Mouse (Mus musculus) R1 (cell line): ENCODE measurements around the gene Khdc1b.
"Not testable (repeated sequence)": the region's sequence is repeated elsewhere in the genome, so short reads cannot be mapped to it uniquely, and the experiment has no call there.

Source experiments
- DNase-seq: peaks from one replicate; pipeline ENCODE4 v3.0.0-alpha.2; 2018; ENCODE audit warnings: low read depth, low spot score

Gene Khdc1b

GRCm38 (mm10) chr1:21383256-21383655, at the start of gene Khdc1b:
TSS of gene Khdc1b (plus strand) at chr1:21383556.
- DNase-seq: no peak

- no peak for DNase-seq
Observed at GRCm38 (mm10) chr1:21335836-21336235, 47.5 kb upstream of the Khdc1b start.

GRCm38 (mm10) chr1:21340745-21341144, 42.6 kb upstream of the Khdc1b start:
- no peak for DNase-seq

GRCm38 (mm10) chr1:21344253-21344652, 39.1 kb upstream of the Khdc1b start:
- DNase-seq: peak; percentile 73

GRCm38 (mm10) chr1:21344752-21345151, 38.6 kb upstream of the Khdc1b start:
- peak; percentile 20 for DNase-seq

- no peak for DNase-seq
Observed at GRCm38 (mm10) chr1:21349341-21349740, 34.0 kb upstream of the Khdc1b start, which contains the start of gene Khdc1a. TSS of gene Khdc1a (plus strand) at chr1:21349641.

- DNase-seq: not testable (repeated sequence)
Observed at GRCm38 (mm10) chr1:21368031-21368430, 15.3 kb upstream of the Khdc1b start, which contains the start of gene Khdc1c. TSS of gene Khdc1c (plus strand) at chr1:21368331.

- no peak for DNase-seq
Observed at GRCm38 (mm10) chr1:21391138-21391671, 7.8 kb downstream of the Khdc1b start.

- DNase-seq: peak; percentile 17
Observed at GRCm38 (mm10) chr1:21402804-21403203, 19.4 kb downstream of the Khdc1b start.

GRCm38 (mm10) chr1:21407266-21407665, 23.9 kb downstream of the Khdc1b start:
- no peak for DNase-seq

GRCm38 (mm10) chr1:21411331-21412196, 28.2 kb downstream of the Khdc1b start:
- peak; percentile 79 for DNase-seq

- DNase-seq: no peak
Observed at GRCm38 (mm10) chr1:21412197-21412555, 28.8 kb downstream of the Khdc1b start.

GRCm38 (mm10) chr1:21419370-21419769, 36.0 kb downstream of the Khdc1b start:
- no peak for DNase-seq

GRCm38 (mm10) chr1:21425654-21426053, 42.3 kb downstream of the Khdc1b start:
- no peak for DNase-seq

GRCm38 (mm10) chr1:21428079-21428478, 44.7 kb downstream of the Khdc1b start:
- DNase-seq: no peak

GRCm38 (mm10) chr1:21431666-21432065, 48.3 kb downstream of the Khdc1b start:
- DNase-seq: no peak

GRCm38 (mm10) chr1:21434853-21435252, 51.5 kb downstream of the Khdc1b start:
- no peak for DNase-seq
